Mouse (Mus musculus): ENCODE measurements at regions not wholly inside any gene's neighbourhood (a gene's known extent, or its start where the extent isn't known, plus 50 kb on each side); places are given as distances from the start of the nearest gene placed in this dataset.

GRCm38 (mm10) chr12:46371747-46372146 is 447.0 kb downstream of the Nova1 start:
- H3K9ac ChIP-seq (ENCODE audit: low read length) = no peak overlapping the region
- no peak overlapping the region for H3K27ac ChIP-seq (ENCODE audit: low read depth, low read length)
- H3K9me3 ChIP-seq (ENCODE audit: control insufficient read depth, low read length) = no peaks in the 10 kb centered on the region
- WGBS = 40% methylated on average over 3 of the region's 3 CpGs
- H3K27me3 ChIP-seq (ENCODE audit: control insufficient read depth, insufficient read depth, low read length) = no peaks in the 10 kb centered on the region
- DNase-seq (ENCODE audit: low spot score) (peak; percentile 52), ATAC-seq (replicated peaks; ENCODE audit: low FRiP score) (peak; percentile 67; the same call in 1 of the 2 replicates)
- H3K4me3 ChIP-seq (ENCODE audit: low read depth, low read length) = no peak overlapping the region
- H3K4me2 ChIP-seq (ENCODE audit: low read depth, low read length, severe bottlenecking) = no peak overlapping the region
- H3K36me3 ChIP-seq (ENCODE audit: control insufficient read depth, insufficient read depth, low read length) = no peaks in the 10 kb centered on the region
- H3K4me1 ChIP-seq (replicated peaks; ENCODE audit: control insufficient read depth, insufficient read depth, low read length) = no peaks in the 10 kb centered on the region

GRCm38 (mm10) chr12:46333376-46333775 is 485.4 kb downstream of the Nova1 start:
- Histone ChIP-seq H3K9me3 (ENCODE audit: control insufficient read depth, low read length) (no peaks in the 10 kb centered on the region), H3K4me1 (replicated peaks; ENCODE audit: control insufficient read depth, insufficient read depth, low read length) (no peaks in the 10 kb centered on the region), H3K36me3 (ENCODE audit: control insufficient read depth, insufficient read depth, low read length) (no peaks in the 10 kb centered on the region), H3K4me3 (ENCODE audit: low read depth, low read length) (no peak overlapping the region), H3K4me2 (ENCODE audit: low read depth, low read length, severe bottlenecking) (no peak overlapping the region), H3K9ac (ENCODE audit: low read length) (no peak overlapping the region), H3K27ac (ENCODE audit: low read depth, low read length) (no peak overlapping the region), H3K27me3 (ENCODE audit: control insufficient read depth, insufficient read depth, low read length) (no peaks in the 10 kb centered on the region)
- no peak for DNase-seq (ENCODE audit: low spot score)
- WGBS = 97% methylated on average over 1 of the region's 1 CpGs
- ATAC-seq (replicated peaks; ENCODE audit: low FRiP score) = no peak

- H3K9me3 ChIP-seq (ENCODE audit: control insufficient read depth, low read length) = no peaks in the 10 kb centered on the region
- WGBS = 89% methylated on average over 1 of the region's 1 CpGs
- H3K4me1 ChIP-seq (replicated peaks; ENCODE audit: control insufficient read depth, insufficient read depth, low read length) = no peaks in the 10 kb centered on the region
- H3K36me3 ChIP-seq (ENCODE audit: control insufficient read depth, insufficient read depth, low read length) = no peaks in the 10 kb centered on the region
- DNase-seq (ENCODE audit: low spot score) (no peak), ATAC-seq (replicated peaks; ENCODE audit: low FRiP score) (no peak)
- no peak overlapping the region for H3K4me3 ChIP-seq (ENCODE audit: low read depth, low read length)
- H3K4me2 ChIP-seq (ENCODE audit: low read depth, low read length, severe bottlenecking) = no peak overlapping the region
- H3K27me3 ChIP-seq (ENCODE audit: control insufficient read depth, insufficient read depth, low read length) = no peaks in the 10 kb centered on the region
- H3K9ac ChIP-seq (ENCODE audit: low read length) = no peak overlapping the region
- H3K27ac ChIP-seq (ENCODE audit: low read depth, low read length) = no peak overlapping the region
These were observed 490.9 kb downstream of the Nova1 start for GRCm38 (mm10) chr12:46327865-46328264.

GRCm38 (mm10) chr12:46323276-46323675 is 495.5 kb downstream of the Nova1 start:
- no peaks in the 10 kb centered on the region for H3K4me1 ChIP-seq (replicated peaks; ENCODE audit: control insufficient read depth, insufficient read depth, low read length)
- H3K27me3 ChIP-seq (ENCODE audit: control insufficient read depth, insufficient read depth, low read length) = no peaks in the 10 kb centered on the region
- no peaks in the 10 kb centered on the region for H3K9me3 ChIP-seq (ENCODE audit: control insufficient read depth, low read length)
- no peaks in the 10 kb centered on the region for H3K36me3 ChIP-seq (ENCODE audit: control insufficient read depth, insufficient read depth, low read length)
- H3K9ac ChIP-seq (ENCODE audit: low read length) = no peak overlapping the region
- ATAC-seq (replicated peaks; ENCODE audit: low FRiP score) = no peak
- no peak overlapping the region for H3K4me3 ChIP-seq (ENCODE audit: low read depth, low read length)
- DNase-seq (ENCODE audit: low spot score) = no peak
- H3K27ac ChIP-seq (ENCODE audit: low read depth, low read length) = no peak overlapping the region
- WGBS = 78% methylated on average over 3 of the region's 3 CpGs
- H3K4me2 ChIP-seq (ENCODE audit: low read depth, low read length, severe bottlenecking) = no peak overlapping the region

- Histone ChIP-seq H3K36me3 (ENCODE audit: control insufficient read depth, insufficient read depth, low read length) (no peaks in the 10 kb centered on the region), H3K27me3 (ENCODE audit: control insufficient read depth, insufficient read depth, low read length) (no peaks in the 10 kb centered on the region), H3K9ac (ENCODE audit: low read length) (no peak overlapping the region), H3K27ac (ENCODE audit: low read depth, low read length) (no peak overlapping the region), H3K4me1 (replicated peaks; ENCODE audit: control insufficient read depth, insufficient read depth, low read length) (no peaks in the 10 kb centered on the region), H3K4me2 (ENCODE audit: low read depth, low read length, severe bottlenecking) (no peak overlapping the region), H3K9me3 (ENCODE audit: control insufficient read depth, low read length) (no peaks in the 10 kb centered on the region), H3K4me3 (ENCODE audit: low read depth, low read length) (no peak overlapping the region)
- no peak for DNase-seq (ENCODE audit: low spot score)
- WGBS = 81% methylated on average over 5 of the region's 5 CpGs
- no peak for ATAC-seq (replicated peaks; ENCODE audit: low FRiP score)
These were observed 515.5 kb downstream of the Nova1 start for GRCm38 (mm10) chr12:46303136-46303797.

- Histone ChIP-seq H3K27me3 (ENCODE audit: control insufficient read depth, insufficient read depth, low read length) (no peaks in the 10 kb centered on the region), H3K4me2 (ENCODE audit: low read depth, low read length, severe bottlenecking) (no peak overlapping the region), H3K9ac (ENCODE audit: low read length) (no peak overlapping the region), H3K9me3 (ENCODE audit: control insufficient read depth, low read length) (no peaks in the 10 kb centered on the region), H3K4me1 (replicated peaks; ENCODE audit: control insufficient read depth, insufficient read depth, low read length) (no peaks in the 10 kb centered on the region), H3K36me3 (ENCODE audit: control insufficient read depth, insufficient read depth, low read length) (no peaks in the 10 kb centered on the region), H3K4me3 (ENCODE audit: low read depth, low read length) (no peak overlapping the region), H3K27ac (ENCODE audit: low read depth, low read length) (no peak overlapping the region)
- 86% methylated on average over 5 of the region's 5 CpGs for WGBS
- ATAC-seq (replicated peaks; ENCODE audit: low FRiP score) (no peak), DNase-seq (ENCODE audit: low spot score) (no peak)
These were observed 519.8 kb downstream of the Nova1 start for GRCm38 (mm10) chr12:46298926-46299325.

GRCm38 (mm10) chr12:46284519-46284918 is 534.2 kb downstream of the Nova1 start:
- H3K4me3 ChIP-seq (ENCODE audit: low read depth, low read length) = no peak overlapping the region
- no peak overlapping the region for H3K9ac ChIP-seq (ENCODE audit: low read length)
- H3K27me3 ChIP-seq (ENCODE audit: control insufficient read depth, insufficient read depth, low read length) = no peaks in the 10 kb centered on the region
- H3K4me1 ChIP-seq (replicated peaks; ENCODE audit: control insufficient read depth, insufficient read depth, low read length) = no peaks in the 10 kb centered on the region
- H3K36me3 ChIP-seq (ENCODE audit: control insufficient read depth, insufficient read depth, low read length) = no peaks in the 10 kb centered on the region
- WGBS = 54% methylated on average over 3 of the region's 3 CpGs
- H3K9me3 ChIP-seq (ENCODE audit: control insufficient read depth, low read length) = no peaks in the 10 kb centered on the region
- H3K4me2 ChIP-seq (ENCODE audit: low read depth, low read length, severe bottlenecking) = no peak overlapping the region
- ATAC-seq (replicated peaks; ENCODE audit: low FRiP score) = no peak
- no peak for DNase-seq (ENCODE audit: low spot score)
- no peak overlapping the region for H3K27ac ChIP-seq (ENCODE audit: low read depth, low read length)

- Histone ChIP-seq H3K9ac (ENCODE audit: low read length) (no peak overlapping the region), H3K9me3 (ENCODE audit: control insufficient read depth, low read length) (no peaks in the 10 kb centered on the region), H3K4me3 (ENCODE audit: low read depth, low read length) (no peak overlapping the region), H3K27me3 (ENCODE audit: control insufficient read depth, insufficient read depth, low read length) (no peaks in the 10 kb centered on the region), H3K27ac (ENCODE audit: low read depth, low read length) (no peak overlapping the region), H3K36me3 (ENCODE audit: control insufficient read depth, insufficient read depth, low read length) (no peaks in the 10 kb centered on the region), H3K4me1 (replicated peaks; ENCODE audit: control insufficient read depth, insufficient read depth, low read length) (no peaks in the 10 kb centered on the region), H3K4me2 (ENCODE audit: low read depth, low read length, severe bottlenecking) (no peak overlapping the region)
- DNase-seq (ENCODE audit: low spot score) = no peak
- ATAC-seq (replicated peaks; ENCODE audit: low FRiP score) = no peak
- WGBS = 81% methylated on average over 1 of the region's 1 CpGs
These were observed 570.2 kb downstream of the Nova1 start for GRCm38 (mm10) chr12:46248402-46249018.

GRCm38 (mm10) chr12:46244925-46245324 is 573.8 kb downstream of the Nova1 start:
- Histone ChIP-seq H3K4me3 (ENCODE audit: low read depth, low read length) (no peak overlapping the region), H3K27me3 (ENCODE audit: control insufficient read depth, insufficient read depth, low read length) (no peaks in the 10 kb centered on the region), H3K36me3 (ENCODE audit: control insufficient read depth, insufficient read depth, low read length) (no peaks in the 10 kb centered on the region), H3K4me2 (ENCODE audit: low read depth, low read length, severe bottlenecking) (no peak overlapping the region), H3K9me3 (ENCODE audit: control insufficient read depth, low read length) (no peaks in the 10 kb centered on the region), H3K4me1 (replicated peaks; ENCODE audit: control insufficient read depth, insufficient read depth, low read length) (no peaks in the 10 kb centered on the region), H3K27ac (ENCODE audit: low read depth, low read length) (no peak overlapping the region), H3K9ac (ENCODE audit: low read length) (no peak overlapping the region)
- no peak for DNase-seq (ENCODE audit: low spot score)
- WGBS = 91% methylated on average over 3 of the region's 3 CpGs
- ATAC-seq (replicated peaks; ENCODE audit: low FRiP score) = no peak
